Mouse (Mus musculus) fat pad, adult 2 months (tissue): ENCODE measurements around the gene Rbm17.

Experiments
- DNase-seq: peaks from one replicate; pipeline ENCODE4 v3.0.0-alpha.2; 2011; ENCODE audit warnings: low read depth, low spot score; ENCODE audit errors: extremely low read depth

Gene Rbm17

DNA sequence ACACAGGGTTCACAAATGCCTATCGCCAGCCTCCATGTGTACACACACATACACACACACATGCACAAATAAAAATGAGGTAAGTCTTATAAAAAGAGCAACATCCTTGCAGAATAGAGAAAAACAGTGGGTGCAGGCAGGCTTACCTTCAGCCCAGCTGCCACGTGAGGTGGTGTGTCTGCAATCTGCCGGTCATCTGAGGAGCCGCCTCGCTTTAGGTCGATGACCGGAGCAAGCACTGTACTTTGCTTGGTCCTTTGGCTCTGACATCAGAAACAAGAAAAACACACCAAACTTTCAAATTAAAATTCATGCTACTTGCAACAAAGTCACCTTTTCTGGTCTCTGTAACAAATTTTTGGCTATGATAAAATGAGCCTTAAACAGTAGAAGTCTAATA is 6.0 kb downstream of the Rbm17 start:
- DNase-seq, result no peak

DNA sequence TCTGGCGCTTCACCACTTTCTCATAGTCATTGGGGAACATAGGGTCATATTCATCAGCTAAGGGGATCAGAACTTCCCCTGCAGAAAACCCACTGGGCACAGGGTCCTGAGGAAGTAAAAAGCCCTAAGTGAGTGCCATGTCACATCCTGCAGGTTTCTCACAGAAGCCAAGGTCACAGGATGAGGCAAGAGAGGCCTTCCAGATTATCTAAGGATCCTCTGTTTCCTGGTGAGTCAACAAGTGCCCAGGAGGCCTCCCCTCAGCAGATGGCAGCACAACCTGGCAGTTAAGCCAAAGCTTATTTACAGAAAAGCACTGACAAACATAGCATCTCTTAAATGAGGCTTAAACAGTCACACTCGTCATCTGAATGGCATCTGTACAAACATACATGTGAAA is 7.3 kb downstream of the Rbm17 start:
- no peak for DNase-seq

DNA sequence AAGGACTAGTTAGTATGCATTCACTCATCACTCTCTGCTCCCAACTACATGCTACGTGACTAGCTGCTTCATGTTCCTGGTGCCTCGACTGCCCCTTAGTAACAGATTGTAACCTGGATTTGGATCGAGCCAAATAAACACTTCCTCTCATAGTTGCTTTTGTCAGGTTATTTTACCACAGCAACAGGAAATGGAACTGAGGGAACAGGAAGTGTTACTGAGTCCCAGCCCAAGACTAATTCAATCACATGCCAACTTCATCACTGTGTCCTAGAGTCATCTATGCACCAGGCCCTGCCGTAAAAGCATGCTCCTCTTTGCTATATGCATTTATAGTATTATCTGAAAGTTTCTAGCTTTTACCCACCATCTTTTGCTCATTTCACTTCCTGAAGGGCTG is 16.0 kb downstream of the Rbm17 start:
- DNase-seq, result no peak

DNA sequence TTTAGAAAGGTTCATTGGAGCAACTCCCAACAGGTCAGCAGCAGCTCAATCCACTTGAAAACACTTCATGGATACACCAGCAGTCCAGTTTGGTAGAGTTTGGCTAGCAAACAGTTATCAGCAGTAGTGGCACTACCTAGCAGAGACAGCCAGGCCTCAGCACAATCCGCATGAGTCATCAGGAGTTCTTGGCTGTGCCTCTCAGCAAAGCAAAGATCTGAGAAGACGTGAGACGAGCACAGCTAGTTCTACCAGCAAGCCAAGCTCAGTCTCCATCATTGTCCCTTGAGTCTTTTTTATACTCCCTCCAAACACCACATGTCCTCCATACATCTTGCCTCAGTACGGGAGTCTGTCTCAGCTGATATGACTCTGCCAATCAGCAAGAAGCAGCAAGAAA is 24.6 kb downstream of the Rbm17 start:
- DNase-seq, result no peak

DNA sequence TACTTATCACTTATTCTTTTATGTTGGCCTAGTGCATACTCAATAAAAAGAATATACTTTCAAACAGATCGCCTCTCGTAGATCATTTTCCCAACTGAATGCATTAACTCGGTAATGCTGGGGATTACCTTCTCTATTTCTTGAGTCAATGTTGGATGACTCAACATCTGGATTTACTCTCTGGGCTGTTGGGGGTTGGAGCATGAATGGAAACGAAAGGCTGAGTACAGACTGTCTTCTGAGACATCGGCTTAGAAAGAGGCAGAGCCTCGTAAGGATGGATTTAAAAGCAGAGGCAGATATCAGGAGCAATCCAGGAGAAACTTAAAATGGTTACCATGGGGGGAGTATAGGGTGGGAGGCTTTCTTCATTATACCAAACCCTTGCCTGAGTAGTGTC is 25.8 kb downstream of the Rbm17 start:
- DNase-seq, result no peak

DNA sequence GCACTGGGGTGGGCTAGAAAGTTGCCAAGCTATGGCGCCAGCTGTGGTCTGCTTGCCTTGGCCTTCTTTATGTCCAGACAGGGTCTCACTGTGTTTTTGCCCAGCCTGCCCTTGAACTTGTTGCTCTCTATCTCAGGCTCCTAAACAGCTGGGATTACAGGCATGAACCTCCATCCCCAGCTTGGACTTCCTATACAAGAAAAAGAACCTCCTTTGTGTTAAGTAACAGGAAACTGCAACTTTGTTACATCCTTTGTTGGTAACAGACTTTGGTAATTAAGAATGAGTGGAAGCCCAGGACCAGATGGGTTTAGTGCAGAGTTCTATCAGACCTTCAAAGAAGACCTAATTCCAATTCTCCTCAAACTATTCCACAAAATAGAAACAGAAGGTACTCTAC is 30.3 kb downstream of the Rbm17 start:
- DNase-seq, result no peak

DNA sequence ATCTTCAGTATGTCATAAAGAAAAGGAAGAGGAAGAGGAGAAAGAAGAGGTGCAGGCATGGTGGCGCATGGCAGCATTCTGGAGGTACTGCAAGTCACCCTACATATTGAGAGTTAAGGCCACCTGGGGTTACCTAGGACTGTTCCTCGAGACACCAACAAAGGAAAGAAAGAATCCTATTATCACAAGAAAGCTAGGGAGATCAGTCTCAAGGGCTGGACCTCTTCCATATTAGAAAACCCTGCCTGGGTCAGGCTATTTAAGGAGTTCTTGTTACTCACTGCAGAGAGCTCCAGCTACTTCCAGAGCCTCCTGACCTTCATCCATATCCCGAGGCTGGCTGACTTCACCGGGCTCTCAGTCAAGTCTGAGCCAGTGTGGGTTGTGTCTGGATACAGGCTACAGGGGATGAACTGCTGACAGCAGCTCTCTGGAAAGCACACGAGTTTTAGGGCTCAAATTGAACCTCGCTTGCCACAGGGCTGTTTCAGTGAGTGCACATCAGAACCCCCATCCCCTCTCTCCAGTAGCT is 32.9 kb downstream of the Rbm17 start:
- no peak for DNase-seq

DNA sequence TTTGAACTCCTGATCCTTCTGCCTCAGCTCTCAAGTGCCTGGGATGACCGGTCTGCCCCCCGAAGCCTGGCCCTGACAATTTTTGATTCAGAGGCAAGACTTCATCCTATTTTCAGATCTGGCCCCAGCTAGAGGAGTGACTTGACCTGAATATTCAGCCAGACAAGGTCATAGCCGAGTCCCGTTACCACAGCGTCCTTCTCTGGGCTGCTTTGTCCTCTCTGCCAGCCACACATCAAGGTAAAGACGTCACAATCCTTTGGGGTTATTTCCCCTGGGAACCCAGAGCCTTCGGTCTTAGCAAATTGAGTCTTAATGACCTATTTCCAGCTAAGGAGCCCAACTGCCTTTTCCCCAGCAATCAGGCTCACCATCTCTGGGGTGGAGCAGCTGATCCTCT is 35.5 kb downstream of the Rbm17 start:
- DNase-seq, result no peak

DNA sequence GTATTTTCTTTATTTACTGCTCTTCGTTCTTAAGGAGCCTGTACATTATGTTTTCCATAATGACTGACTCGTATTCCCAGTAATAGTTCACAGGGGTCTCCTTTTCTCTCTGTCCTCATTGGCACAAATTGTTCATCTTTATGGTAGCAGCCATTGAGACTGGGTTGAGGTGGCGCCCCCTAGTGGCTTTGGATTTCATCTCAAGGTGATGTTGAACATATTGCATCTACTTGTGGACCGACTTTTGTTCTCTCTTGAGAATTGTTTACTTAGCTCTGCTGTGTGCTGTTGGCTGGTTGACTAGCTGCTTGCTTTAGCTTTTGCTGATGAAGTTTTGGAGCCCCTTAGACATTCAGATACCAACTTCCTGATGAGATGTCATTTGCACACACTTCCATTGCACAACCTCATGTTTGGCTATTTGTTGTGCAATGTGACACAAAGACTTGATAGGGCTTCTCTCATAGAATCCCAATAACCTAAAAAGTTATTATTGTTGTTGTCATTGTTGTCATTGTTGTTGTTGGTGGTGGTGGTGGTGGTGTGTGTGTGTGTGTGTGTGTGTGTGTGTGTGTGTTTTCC is 36.1 kb downstream of the Rbm17 start:
- DNase-seq, result no peak

DNA sequence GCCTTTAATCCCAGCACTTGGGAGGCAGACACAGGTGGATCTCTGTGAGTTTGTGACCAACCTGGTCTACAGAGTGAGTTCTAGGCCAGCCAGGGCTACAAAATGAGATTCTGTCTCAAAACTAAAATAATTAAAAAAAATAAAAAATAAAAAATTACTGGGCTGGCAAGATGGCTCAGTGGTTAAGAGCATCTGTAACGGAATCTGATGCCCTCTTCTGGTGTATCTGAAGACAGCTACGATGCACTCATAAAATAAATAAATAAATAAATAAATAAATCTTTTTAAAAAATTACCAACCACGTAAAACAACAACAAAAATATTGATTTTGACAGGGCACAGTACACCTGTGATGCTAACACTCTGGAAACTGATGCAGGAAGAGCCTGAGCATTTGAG is 37.1 kb downstream of the Rbm17 start:
- no peak for DNase-seq

DNA sequence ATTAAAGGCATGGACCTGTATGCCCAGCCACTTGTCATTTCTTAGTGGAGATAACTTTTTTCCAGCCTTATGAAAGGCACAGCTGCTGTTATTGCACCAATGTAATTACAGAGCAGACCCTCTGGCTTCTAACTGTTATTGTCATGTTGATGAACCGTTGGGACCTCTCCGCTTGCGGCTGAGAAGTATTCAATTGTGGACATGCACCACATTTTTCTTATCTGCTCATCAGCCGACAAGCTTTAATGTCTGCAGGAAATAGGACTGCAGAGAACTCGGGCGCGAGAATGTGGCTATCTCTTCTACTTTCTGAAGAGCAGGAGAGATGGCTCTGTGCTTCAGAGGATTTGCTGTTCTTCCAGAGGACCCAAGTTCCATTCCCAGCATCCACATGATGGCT is 37.7 kb downstream of the Rbm17 start:
- DNase-seq, result no peak

DNA sequence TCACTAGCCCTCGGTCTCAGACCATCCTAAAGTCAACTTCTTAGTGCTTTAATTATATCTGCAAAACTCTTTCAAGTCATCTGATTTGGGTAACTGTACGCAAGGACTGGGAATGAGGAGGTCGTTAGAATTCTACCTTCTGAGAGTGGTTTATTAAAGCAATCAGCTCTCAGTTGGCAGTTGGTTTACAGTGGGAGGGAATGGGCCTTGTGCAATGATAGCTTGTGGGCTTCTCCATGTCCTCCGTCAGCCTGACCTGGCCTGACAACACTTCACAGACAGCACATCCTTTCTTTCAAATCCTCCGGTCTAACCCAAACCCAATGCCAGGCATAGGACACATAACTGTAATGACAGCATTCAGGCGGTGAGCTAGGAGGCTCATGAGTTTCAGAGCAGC is 39.2 kb downstream of the Rbm17 start:
- no peak for DNase-seq

DNA sequence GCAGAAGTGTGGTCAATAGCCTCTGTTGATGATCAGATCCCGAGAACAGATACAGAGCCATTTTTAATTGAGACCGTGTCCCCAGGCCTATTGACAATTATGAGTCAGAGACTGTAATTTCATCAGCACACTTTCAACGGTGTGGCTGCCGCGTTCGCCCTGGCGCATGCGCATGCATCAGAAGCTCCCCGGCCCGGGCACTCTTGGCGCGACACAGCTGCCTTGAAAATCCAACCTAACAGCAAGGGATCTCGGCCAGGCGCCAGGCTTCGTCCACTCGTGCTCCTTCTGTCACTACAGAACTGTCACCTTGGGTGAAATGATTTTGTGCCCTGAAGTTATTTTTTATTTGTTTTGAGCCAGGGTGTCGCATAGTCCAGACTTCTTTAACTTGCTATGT is 40.7 kb downstream of the Rbm17 start:
- DNase-seq, result no peak

DNA sequence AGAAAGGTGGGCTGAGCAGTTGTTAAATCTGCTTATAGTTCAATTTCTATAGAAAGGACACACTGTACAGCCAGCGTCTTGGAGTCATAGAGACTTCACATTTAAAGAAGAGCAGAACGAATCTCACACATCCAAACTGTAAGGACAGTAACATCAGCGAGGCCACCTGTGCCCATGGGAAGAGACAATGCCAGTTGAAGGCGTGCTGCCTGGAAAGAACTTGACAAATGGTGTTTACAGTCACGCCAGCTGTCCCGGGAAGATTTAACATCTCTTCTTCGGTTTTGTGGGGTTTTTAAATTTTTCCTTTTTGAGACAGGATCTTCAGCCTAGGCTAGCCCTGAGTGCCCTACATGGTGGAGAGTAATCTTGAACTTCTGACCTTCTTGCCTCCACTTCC is 45.3 kb downstream of the Rbm17 start:
- no peak for DNase-seq

DNA sequence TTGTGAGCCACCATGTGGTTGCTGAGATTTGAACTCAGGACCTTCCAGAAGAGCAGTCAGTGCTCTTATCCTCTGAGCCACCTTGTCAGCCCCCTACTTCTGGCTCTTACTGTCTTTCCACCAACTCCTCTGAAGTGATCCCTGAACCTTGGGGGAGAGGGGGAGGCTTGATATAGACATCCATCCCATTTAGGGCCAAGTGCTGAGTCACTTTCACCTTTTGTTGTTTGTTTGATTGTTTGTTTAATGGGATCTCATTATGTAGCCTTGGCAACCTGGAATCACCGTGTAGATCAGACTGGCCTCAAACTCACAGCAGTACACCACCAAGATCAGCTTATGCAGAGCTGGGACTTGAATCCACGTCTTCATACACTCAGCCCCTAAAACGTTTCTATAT is 46.7 kb downstream of the Rbm17 start:
- no peak for DNase-seq

DNA sequence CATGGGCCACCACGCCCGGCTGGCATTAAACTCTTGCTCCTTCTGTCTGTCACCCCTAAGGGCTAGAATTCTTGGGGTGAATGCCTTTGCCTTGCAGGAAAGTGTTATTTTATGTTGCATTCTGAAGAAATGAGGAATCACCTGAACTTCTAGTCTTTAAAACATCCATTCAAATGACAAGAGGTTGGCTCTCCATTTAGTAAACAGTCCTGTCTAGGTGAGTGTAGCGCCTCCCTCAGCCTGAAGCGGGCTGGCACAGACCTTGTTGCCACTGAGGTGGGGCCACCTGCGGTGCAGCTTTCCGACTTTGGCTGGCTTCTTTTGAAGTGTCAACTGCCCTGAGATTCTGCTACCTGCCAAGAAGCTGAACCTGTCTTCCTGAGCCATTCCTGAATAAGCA is 48.6 kb downstream of the Rbm17 start:
- no peak for DNase-seq

DNA sequence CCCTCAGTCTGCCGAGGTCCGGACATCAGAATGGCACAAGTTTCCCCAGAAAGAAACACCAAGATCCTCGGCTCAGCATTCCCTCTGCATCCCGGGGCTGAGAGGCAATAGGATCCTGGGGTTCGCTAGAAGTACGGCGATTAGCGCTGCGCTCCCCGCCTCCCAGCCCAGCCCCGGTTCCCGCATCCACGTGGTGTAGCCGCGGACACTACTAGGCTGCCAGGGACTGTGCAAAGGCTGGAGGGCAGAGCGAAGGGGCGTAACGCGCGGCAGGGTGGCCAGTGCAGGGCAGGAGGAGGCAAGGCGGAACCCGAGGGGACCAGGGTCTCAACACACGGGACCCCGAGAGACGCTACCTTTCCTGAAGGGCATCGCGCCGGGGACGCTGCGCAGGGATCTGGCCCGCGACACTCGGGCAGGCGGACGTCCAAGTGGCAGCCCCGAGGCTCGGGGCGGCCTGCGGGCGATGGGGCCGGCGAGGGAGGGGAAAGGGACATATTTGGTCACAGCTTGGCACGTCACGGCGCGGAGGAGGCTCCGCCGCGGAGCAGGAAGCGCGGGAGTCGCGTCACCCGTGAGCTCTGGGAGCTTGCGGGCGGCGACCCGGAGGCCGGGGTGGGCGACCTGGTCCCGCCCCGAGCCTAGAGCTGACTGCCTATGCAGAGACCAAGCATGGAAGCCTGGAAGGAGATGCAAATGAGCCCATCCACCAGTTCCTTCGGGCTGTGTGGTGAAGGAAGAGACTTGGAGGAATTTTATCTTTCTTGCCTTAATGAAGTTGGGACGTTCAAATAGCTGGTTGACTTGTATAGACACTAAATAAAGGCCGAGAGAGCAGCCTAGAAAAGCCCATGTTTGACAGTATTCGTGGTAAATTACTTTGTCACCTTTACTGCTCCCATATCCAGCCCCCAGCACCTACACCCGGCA is 50.2 kb downstream of the Rbm17 start, which contains the start of gene Pfkfb3:
Pfkfb3 (minus strand) TSS at position 607 of the 930 bp plus-strand sequence.
- DNase-seq, result no peak

DNA sequence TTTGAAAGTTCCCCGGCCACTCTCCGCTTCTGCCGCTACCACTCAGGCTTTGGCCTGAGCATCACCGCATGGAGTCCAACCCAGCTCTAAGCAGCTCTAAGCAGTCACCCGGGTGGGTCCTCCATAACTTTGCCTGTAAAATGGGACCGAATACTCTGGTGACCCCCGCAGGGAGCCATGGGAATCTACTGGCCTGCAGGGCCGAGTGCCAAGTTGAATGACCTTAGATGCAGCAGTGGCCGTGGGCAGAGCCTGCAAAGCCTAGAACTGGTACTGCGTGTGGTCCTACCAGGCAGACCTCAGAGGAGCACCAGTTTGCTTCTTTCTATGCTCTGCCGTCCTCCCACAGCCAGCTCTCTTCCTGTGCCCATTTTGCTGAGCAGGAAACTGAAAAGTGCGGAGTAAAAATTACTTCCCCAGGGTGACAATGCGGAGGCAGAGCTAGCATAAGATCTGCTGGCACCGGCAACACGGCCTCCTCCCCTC is 50.9 kb downstream of the Rbm17 start:
- DNase-seq, result no peak

DNA sequence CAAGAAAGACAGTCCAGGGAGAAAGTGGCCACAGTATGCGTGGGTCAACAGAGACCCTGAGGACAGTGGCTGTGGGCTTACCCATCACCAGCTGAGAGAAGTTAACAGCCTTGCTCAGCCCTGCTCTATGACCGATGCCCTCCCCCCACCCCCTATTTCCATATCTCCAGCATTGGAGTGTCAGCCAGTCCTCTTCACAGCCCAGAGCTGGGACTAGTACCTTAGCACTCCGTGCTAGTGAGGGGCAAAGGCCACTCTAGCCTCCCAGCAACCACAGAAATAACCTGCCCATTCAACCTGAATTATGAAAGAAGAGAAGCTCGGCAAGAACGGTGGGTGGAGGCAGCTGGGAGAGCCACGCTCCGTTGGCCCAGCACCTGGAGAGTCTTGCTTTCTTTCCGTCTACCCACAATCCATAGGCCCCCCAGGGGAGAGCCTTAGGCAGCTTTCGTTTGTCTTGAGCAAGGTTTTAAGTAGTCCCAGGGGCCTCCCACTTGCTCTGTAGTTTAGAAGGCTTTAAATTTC is 51.6 kb downstream of the Rbm17 start:
- DNase-seq, result no peak

DNA sequence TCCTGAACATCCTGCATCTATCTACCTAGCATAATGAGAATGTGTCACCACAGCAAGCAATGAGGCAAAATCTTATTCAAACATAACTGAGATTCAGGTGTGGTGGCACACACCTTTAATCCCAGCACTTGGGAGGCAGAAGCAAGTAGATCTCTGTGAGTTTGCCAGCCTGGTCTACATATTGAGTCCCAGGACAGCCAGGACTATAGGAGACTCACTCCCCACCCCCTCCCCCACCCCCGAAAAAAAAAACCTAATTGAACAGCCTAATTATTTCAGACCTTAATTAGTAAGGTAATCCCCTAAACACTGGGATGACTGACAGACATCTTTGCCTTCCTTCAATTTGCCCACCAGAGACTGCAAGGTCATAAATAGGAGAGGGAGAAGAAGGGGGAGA is 52.2 kb downstream of the Rbm17 start:
- no peak for DNase-seq

DNA sequence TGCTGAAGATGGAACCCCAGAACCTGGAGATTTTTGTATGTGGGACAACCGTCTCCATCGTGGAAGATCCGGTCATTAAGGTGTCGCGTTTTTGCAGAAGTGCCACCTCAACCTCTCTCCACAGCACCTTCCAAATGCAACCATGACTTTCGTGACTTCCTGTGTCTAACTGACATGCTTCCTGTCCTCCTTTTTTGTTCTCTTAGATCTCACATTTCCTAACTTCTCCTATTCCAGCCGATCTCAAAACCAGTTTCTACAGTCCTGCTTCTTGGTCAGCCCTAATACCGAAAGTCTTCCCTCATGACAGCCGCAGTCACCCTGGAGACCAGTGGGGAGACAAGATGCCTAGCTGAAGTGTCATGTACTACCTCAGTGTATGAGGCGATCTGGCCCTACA is 55.4 kb downstream of the Rbm17 start:
- no peak for DNase-seq

DNA sequence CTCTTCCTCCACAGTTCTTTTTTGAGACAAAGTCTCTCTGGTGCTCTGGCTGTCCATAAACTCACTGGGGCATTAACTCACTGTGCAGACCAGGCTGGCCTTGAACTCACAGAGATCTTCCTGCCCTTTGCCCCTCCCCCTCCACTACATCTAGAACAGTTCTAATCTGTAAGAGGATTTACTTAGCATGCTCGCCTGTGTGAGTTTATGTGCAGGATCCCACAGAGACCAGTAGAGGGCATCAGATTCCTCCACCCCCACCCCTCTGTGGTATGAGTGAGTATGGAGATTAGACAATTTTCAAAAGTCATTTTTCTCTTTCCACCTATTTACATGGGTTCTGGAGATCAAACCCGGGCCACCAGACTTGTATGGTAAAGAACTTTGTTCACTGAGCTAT is 56.3 kb downstream of the Rbm17 start:
- no peak for DNase-seq
